Comparison of ENCODE assay signal across 11 mouse cellular contexts in genomic region chr13:18038814-18039213, GRCm38 (mm10).
"Had no signal": no experiment of that assay in that cellular context is flagged by ENCODE, and none has a peak within 500 bp of the region (broad histone marks: within the 10 kb centered on the region; RNA-seq: fewer than 3 reads in every experiment).

No protein-coding gene starts in this region.

- H3K4me1 ChIP-seq: limb, embryonic 15.5 days; liver, embryonic 12.5 days; neural tube, embryonic 12.5 days had no signal

- H3K27ac ChIP-seq: hindbrain, embryonic 14.5 days; left cerebral cortex, adult 2 months; limb, embryonic 15.5 days; liver, embryonic 12.5 days; neural tube, embryonic 12.5 days had no signal

- DNase-seq: kidney, postnatal 25 days; midbrain, embryonic 14.5 days; spleen, adult 18-20 months; thymus, adult 2 months; thymus, postnatal 25 days had no signal

- H3K4me3 ChIP-seq: left cerebral cortex, adult 2 months; limb, embryonic 15.5 days; liver, embryonic 12.5 days; neural tube, embryonic 12.5 days had no signal

- H3K36me3 ChIP-seq: limb, embryonic 15.5 days; liver, embryonic 12.5 days; neural tube, embryonic 12.5 days had no signal

- H3K9ac ChIP-seq: hindbrain, embryonic 14.5 days; limb, embryonic 15.5 days; liver, embryonic 12.5 days; neural tube, embryonic 12.5 days had no signal

- H3K9me3 ChIP-seq: limb, embryonic 15.5 days; liver, embryonic 12.5 days; neural tube, embryonic 12.5 days had no signal

- H3K4me2 ChIP-seq: hindbrain, embryonic 14.5 days; limb, embryonic 15.5 days; liver, embryonic 12.5 days; neural tube, embryonic 12.5 days had no signal

- H3K27me3 ChIP-seq: limb, embryonic 15.5 days; liver, embryonic 12.5 days; neural tube, embryonic 12.5 days had no signal

- ATAC-seq: intestine, postnatal 0 days; liver, embryonic 12.5 days had no signal
